Mouse (Mus musculus) T-cell, adult 66 days (primary cell): ENCODE measurements around the gene Rpl10l. TPM values are rescaled to one million over a fixed set of nuclear protein-coding genes. Genes with fewer than 3 reads are reported as not detected.

Source experiments
- total RNA-seq, 2 experiments: library from RNA; stranded (reverse); gene quantifications; 3 replicates in 1 of 2; 4 replicates in 1 of 2; pipeline ENCODE4 v1.2.4; 2023

Rpl10l gene
- not detected for total RNA-seq

DNA sequence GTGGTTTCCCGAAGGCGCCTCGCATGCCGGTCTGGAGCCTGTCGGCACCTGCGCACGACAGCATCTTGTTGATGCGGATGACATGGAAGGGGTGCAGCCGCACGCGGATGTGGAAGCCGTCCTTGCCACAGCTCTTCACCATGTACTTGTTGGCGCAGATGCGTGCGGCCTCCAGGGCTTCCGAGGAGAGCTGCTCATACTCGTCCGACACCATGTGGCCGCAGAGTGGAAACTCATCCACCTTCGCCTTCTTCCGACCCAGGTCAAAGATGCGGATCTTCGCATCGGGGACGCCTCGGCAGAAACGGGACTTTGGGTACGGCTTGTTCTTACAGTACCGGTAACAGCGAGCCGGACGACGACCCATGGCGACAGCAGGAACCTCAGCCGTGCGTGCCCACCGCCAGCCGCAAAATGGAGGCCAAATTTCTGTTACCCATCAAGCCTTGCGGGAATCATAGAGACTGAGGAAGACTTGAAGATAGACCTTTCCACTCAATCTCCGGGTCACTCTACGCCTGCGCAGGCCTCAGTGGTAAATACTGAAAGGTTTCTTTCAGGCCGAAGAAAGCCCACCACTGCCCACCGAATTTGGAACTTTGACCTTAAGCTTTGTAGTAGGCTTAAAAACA is at the start of gene Rpl10l:
Gene Rpl10l, minus strand, starts transcription at position 411 of the 632 bp plus-strand sequence.

